Mouse (Mus musculus) B cell, adult 2 months (primary cell): ENCODE results near the gene Mark3.
A peak's percentile ranks its signal among the peaks of the same experiment; 100 is the strongest.
"Not testable (repeated sequence)": the region's sequence is repeated elsewhere in the genome, so short reads cannot be mapped to it uniquely, and the experiment has no call there.

Experiments used
- DNase-seq, 2 experiments: peaks; one replicate each; pipeline ENCODE4 v3.0.0; 2022

Gene Mark3

DNA sequence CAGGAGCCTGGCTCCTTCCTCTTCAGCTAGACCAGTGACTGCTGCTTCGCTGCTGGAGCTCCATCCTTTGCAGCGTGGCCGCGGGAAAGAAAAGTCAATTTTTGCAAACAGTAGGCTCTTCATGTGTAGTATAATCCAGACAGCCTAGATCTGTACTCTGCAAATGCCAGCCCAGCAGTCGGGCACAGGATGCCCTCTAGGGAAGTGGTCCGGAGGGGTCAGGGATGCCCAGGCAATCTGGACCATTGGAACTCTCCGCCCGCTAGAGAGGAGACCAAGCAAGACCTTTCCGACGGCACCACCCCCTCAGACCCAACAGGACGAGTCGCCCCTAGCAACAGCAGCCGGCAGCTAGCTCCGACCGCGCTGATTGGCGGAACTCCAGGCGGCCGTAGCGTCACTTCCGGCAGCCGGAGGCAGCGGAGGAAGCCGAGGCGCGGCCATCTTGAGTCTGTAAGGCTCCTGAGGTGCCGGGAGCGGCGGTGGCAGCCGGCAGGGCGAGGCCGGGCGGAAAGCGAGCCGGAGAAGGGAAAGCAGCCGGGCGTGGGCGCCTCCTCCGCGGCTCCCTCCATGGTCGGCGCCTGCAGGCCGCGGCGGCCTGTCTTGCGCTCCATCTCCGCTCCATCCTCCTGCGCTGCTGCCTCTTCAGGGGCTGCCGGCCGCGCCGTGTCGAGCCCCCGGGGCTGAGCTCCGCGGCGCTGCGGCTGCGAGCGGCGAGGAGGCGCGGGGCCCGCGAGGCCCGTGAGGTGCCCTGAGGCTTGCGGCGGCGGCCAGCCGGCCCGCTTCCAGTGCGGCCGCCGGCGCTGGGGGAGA lies at the start of gene Mark3:
Gene Mark3 (plus strand): TSS at position 450 of the 813 bp plus-strand sequence.
- DNase-seq = peak; percentile 94 to 95

DNA sequence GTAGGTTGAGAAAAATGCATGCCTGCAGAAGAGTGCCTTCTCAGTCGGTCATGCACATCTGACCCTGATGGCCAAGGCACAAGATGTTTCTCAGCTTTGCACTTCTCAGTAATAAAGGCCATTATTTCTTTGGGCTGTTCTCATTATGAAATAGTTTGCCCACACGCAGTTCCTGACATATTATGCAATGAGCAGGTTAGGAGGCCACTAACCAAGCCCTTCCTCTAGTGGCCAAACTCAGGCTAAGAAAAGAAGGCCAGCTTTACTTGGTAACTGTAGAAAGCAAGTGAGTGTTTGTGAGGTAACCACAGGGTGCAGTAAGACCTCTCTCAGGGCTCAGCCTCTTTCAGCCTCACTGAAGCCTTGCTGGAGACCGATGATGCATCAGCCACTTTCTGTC lies 49.4 kb upstream of the Mark3 start:
- no peak for DNase-seq

DNA sequence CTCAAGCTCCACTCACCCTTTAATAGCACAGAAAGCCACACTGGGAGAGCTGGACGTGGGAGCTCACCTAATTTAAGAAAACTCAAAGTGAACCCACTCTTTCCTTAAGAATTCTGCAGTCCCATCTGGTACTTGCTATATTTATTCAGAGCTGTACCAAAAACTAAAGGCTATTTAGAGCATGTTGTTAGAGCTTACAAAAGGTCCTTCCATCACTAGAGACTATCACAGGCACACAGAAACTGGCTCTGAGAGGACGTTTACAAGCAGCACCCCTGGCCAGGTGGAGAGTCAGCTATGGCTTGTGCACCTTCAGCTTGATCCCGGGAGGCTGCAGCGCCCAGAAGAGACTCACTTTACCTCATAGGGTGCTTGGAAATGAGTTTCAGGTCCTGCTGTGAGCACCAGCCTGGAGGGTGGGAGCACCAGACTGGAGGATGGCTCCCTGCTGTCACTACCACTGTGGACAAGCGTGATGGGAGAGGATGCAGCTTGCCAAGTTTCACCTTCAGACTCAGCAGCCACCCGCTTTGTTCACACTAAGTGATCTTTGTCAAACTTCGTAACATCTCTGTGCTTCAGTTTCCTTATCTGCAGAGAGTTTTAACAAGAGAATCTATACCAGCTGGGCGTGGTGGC lies 46.6 kb upstream of the Mark3 start:
- no peak for DNase-seq

DNA sequence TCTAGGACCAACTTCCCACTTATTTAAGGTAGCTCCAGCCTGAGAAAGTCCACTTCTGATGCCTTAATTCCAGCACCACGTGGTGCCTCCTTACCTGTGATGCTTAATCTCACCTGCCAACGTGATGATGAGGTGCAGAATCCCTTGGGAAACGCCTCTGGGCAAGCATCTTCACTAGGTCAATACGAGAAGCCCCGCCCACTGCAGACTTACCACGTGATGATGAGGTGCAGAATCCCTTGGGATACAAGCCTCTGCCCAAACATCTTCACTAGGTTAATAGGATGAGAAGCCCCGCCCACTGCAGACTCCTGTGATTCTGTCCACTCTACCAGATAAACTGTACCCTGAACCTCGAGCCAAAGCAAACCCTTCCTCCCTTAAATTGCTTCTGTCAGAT lies 45.1 kb upstream of the Mark3 start:
- DNase-seq = no peak

DNA sequence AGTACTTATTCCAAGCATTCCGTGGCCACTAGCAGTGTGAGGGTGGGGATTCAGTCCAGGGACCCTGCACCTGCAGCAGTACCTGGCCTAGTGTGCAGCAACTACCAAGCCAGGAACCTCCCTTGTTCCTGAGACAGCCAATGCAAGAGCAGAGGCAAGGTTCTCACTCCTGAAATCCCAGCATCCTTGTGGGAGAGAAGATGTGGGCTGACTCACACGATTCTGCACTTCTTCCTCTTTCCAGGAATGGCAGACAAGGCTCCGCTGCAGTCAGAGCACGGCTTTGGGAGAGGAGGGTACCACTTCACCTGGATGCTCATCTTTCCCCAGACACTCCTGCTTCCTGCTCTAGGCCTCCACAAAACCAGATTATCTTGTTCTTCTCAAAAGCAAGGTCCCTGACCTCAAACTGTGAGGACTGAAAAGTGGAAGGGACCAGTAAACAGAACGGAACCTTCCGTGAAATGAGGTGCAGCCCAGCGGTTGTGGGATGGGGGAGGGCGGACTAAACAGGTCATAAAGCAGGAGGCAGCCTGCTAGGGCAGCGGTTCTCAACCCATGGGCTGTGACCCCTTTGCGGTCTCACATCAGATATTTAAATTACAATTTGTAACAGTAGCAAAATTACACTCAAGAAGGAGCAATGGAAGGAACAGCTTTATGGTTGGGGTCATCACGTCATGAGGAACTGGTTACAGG lies 41.1 kb upstream of the Mark3 start:
- DNase-seq = no peak

DNA sequence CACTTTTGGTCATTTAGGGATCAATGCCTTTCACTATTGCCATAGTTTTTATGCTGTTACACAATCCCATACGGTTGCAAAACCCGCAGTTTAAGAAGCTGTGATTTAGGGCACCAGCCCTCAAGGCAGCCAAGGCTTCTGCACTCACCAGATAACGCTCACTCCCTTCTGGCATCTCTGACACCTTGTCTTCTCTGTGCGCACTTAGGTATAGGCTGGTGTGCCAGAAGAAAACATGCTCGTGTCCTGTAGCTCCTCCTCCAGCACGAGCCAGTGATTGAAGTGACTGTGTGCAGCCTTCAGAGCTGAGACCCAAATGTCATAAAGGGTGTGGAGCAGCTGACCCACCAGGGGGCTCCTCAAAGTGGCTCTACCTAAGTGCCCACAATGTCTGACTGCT lies 39.0 kb upstream of the Mark3 start:
- DNase-seq = no peak

DNA sequence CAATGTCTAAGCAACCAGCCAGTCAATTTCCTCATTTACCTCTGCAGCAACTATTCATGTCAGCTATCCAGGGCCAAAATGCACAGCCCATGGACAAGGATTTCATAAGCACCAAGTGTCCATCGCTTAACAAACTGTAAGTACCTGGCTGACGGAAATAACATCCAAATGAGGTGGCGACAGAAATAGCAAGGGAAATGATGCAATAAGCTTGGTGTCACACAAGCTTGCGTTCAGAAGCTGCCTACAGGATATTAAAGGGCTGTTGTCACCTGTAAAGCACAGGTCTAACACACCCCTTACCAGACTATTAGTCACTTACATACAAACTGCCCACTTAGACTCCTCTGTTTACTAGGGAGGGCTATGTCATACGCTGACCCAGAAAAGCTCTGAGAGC lies 38.6 kb upstream of the Mark3 start:
- DNase-seq = peak; percentile 23 to 31

DNA sequence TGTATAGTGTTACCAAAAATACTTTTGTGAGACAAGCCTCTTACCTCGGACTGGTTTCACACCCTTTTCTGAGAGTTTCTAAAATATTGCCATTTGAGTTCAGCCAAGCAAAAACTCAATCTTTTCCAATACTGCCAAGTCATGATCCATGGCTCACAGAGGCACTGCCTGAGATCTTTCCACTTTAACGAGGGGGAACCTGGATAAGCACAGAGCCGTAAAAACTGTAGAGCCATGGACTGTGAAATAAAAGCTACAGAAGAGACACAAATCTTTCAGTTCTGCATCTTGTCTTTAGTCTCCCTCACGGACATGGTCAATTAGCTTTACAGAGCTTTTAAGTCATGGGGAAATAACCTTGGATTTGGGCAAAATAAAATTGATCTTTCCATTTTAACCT lies 37.6 kb upstream of the Mark3 start:
- DNase-seq = no peak

DNA sequence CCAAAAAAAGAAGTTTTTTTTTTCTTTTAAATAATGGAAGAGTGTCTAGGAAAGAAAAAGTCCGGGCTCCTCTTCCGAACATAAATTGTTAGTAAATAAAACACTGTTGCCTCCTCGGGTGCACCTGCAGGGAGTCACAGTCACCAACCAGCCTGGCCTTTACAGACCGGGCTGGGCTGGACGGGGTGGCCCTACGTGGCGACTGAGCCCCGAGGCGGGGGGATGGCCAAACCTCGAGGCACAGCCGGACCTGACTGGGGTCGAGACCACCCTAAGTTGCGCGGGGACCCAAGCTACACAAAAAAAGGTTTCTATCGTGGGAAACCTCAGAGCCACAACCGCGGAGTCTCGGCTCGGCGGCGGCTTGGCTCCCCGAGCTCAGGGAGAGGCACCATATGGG lies 37.0 kb upstream of the Mark3 start:
- no peak for DNase-seq

DNA sequence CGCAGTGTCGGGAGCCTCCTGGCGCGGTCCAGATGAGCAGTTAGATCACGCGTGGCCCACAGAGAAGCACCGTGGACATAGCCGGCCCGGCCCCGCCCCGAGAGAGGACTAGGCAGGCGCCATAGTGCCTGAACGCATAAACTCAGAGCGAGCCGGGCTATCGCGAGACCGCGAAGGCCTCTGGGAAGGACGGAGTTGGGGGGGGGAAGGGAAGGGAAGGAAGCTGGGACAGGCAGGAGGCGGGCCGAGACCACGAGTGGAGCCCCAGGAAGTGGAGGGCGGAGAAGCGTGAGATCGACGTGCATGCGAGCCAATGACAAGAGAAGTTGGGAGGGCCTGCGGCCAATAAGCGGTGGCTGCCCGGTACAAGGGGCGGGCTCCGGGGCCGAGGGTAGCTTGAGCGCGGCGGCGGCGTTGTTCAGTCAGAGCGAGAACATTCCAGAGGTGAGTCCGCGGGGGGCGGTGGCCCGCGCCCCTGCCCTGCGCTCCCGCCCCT lies 36.5 kb upstream of the Mark3 start, which contains the start of gene Eif5:
Gene Eif5 (plus strand): TSS at position 221 of the 496 bp plus-strand sequence.
- peak; percentile 97 to 98 for DNase-seq

DNA sequence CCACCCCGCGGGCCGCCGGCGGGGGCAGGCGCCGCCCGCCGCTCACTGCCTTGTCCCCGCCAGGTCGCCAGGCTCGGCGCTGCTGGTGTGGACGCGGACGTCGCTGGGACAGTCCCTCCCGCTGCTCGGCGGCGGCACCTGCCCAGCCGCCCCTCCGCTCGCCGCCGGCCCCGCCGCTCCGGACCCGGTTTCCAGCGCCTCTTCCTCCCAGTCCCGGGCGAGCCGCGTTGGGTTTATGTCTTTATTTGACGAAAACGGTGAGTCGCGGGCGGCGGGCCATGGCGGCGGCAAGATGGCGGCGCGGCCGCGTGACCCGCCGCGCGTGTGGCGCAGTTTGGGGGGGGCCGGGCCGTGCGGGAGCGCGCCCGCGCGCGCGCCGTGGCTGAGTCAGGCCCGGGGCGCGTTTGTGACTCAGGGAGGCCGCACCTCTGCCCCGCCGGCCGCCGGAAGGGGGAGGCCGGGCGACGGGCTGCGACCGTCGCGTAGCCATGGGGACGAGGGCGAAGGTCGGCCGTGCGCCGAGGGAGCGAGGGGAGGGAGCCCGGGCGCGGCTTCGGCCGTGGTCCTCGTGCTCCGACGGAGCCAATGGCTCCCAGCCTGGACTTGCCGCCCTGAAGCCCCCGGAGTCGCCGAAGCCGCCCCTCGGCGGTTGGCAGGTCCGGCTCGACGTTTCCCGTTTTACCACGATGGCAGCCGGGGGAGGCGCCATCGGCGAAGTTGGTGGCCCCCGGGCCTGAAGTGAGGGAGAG lies 35.9 kb upstream of the Mark3 start:
- DNase-seq = peak; percentile 85 to 89

DNA sequence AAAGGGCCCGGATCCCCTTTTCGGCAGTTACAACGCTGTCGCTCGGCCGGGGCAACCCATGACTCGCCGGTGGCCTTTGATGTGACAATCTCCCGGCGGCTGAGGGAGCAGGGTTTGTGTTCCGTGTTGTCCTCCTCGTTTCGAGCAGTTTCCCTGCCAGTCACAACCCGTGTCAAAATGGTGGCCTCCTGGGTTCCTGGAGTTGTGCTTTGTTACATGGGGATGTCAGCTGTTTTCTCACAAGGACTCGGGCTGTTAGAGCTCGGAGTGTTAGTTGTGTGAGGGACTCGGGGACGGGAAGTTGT lies 35.3 kb upstream of the Mark3 start:
- no peak for DNase-seq

DNA sequence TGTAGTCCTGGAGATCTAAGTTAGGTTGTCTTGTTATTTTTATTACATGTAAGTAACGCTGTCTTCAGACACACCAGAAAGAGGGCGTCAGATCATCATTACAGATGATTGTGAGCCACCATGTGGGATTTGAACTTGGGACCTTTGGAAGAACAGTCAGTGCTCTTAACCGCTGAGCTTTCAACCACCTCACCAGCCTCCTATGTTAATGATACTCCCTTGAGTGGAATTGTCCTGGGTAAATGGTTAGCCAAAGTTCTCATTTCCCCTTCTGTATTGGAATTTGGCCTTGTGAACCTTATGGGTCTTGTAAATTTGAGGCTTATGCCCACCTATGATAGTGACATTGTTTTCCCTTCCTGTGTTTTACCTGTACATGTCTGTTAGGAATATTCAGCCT lies 27.3 kb upstream of the Mark3 start:
- no peak for DNase-seq

DNA sequence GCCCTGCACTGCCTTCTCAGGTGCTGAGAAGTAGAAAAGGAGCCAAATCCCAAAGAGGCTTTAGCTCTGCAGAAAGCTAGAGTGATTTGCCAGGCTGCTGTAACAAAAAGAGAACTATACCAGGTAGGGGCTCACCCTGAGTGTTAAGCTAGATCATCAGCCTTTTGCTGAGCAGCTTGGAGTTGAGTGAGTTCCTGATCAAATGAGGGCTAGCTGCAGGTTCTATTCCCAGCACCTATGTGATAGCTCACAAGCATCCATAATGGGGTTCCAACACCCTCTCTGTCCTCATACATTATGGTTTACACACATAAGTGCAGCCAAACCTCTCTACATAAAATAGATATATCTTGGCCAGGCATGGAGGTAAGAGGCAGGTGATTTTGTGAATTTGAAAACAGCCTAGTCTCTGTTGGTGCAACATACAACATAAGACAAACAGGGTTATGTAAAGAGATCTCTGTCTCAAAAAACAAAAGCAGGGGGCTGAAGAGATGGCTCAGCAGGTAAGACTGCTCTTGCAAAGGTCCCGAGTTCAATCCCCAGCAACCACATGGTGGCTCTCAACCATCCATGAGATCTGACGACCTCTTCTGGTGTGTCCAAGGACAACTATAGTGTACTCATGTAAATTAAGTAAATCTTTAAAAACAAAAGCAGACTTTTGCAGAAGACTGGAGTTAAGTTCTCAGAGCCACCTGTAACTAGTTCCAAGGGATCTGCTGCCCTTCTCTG lies 25.6 kb upstream of the Mark3 start:
- peak; percentile 37 for DNase-seq

DNA sequence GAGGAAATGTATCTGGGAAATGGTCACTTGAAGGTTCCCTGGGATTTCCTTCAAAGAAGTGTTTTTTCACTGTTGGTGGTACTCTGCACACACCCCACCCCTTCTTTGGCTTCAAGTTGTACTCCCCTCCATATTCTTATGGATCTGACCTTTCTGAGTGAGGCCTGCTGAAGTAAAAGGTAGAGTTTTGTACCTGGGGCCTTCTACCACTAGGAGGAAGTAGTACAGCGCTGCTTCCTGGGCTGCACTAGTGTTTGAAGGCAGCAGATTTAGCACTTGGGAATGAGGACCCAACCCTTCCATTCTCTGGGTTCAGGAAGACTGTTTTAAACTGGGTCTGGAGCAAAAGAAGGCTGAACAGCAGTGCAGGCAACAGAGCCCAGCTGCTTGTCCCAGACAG lies 23.6 kb upstream of the Mark3 start:
- DNase-seq = no peak

DNA sequence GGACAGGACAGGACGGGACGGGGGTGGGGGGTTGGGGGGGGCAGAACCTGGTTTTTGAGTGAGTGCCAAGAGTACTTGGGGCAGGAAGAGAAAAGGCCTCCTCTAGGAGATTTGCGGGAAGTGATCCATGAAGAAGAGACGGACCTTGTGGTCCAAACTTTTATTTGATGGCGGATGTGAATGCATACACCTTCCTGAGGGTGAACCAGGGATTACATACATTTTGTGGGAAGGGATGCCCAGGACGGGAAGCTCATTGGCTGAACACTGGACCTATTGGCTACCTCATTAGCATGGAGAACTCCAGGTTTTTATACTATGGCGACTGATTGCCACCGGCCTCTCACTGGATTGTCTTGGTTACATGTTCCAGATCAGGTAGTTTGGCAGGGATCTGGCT lies 22.0 kb upstream of the Mark3 start:
- DNase-seq = no peak

DNA sequence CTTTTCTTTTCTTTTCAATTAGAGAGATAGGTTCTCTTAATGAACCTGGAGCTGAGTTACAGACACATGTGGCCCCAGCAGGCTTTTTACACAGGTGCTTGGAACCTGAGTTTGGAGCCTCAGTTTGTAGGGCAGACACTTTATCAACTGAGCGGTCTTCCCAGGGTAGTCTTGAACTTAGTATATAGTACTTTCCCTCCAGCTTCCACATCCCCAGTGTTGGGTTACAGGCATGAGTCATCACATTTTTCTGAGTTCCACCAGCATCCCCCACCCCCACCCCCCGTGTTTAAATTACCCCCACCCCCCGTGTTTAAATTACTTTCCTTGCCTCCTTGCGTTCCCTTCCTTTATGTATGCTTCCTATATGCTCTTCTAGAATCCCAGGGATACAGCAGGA lies 19.0 kb upstream of the Mark3 start:
- no peak for DNase-seq

DNA sequence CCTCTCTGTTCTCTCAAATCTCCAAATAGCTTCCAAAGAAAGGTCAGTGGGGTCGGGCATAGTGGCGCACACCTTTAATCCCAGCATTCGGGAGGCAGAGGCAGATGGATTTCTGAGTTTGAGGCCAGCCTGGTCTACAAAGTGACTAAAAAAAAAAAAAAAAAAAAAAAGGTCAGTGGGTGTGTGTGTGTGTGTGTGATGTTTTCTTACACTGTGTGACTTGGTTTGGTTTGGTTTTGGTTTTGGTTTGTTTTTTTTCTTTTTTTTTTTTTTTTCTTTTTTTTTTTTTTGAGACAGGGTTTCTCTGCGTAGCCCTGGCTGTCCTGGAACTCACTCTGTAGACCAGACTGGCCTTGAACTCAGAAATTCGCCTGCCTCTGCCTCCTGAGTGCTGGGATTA lies 18.4 kb upstream of the Mark3 start:
- not testable (repeated sequence) for DNase-seq

DNA sequence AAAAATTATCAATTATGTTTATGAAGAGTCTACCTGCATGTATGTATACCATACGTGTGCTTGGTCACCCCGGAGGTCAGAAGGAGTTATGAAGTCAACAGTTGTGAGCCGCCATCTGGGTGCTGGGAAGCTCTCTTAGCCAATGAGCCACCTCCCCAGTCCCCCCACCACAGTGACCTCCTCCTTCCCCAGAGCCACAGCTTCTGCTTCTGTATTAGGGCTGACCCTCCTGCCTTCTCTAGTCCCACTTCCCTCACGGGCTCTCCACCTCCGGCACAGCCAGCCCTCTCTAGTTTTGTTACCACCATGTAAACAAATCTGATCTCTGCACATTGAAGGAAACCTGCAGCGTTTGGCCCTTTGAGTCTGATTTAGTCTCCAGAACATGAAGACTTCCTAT lies 16.8 kb upstream of the Mark3 start:
- DNase-seq = no peak

DNA sequence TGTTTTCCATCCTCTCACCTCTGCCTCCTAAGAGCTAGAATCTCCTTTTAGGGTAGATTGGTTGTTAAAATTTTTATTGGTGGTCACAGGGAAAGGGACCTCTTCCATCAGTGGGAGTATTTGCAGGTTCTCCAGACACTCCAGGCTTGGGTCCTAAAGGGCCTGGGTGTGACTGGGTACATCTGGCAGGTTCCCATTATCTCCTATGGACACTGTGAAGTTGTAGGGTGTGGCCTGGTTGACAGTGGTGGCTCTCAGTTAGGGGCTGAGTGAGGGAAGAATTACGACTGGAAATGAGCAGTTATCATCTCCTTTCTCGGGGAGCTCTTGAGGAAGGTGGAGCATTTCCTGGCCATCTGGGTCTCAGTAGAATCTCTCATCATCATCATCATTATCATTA lies 15.7 kb upstream of the Mark3 start:
- no peak for DNase-seq

DNA sequence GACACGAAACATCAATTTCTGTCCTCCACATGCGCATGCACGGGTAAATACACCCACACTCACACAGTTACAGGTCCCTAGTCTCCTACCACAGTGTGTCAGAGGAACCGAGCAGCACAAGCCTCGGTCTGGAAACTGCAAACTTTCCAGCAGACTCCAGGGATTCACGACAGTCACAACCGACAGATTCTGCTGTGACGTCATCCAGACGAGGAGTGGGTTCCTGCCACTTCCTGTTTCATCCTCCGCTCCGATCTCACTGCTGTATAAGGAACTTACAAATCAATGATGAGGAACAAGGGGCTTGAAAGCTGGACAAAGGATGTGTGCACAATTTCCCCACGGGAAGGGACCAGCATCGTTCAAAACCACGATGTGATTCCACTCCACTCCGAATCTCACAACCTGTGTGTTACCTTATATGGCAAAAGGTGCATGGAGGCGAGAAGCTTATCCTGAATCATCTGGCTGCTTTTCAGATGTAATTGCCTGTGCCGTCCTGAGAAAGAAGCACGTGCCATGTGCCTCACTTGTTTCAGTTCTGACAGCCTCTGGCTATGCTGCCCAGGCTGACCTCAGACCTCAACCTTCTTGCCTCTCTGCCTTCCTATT lies 14.6 kb upstream of the Mark3 start:
- peak; percentile 61 to 62 for DNase-seq

DNA sequence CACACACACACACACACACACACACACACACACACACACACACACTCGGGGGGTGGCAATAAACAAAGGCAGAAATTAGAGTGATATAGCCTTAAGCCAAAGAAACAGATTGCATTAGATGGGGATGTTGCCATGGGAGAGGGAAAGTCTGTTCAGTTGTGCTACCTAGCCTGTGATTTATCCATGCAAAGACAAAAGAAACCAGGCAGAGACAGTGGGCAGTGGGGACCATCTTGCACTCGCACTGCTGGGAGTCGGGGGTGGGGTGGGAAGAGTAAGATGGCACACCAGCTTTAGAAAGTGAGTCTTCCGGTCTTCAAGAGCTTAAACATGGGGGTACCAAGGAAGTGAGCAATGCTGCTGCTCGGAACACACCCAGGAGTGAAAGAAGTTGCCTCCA lies 14.0 kb upstream of the Mark3 start:
- DNase-seq = no peak
